Mouse (Mus musculus) kidney, postnatal 0 days (tissue): ENCODE measurements at regions not wholly inside any gene's neighbourhood (a gene's known extent, or its start where the extent isn't known, plus 50 kb on each side); places are given as distances from the start of the nearest gene placed in this dataset.
A peak's percentile ranks its signal among the peaks of the same experiment; 100 is the strongest.
"Not testable (repeated sequence)": the region's sequence is repeated elsewhere in the genome, so short reads cannot be mapped to it uniquely, and the experiment has no call there.

Experiments
- ATAC-seq: fragments of 200-750 bp; cut with Nextera tagmentation; replicated peaks from 2 replicates; pipeline ENCODE4 v1.8.0; 2017; ENCODE audit warnings: low read depth, moderate number of reproducible peaks, moderate TSS enrichment, moderate library complexity; ENCODE audit not compliant: low FRiP score
- DNase-seq: peaks from one replicate; pipeline ENCODE4 v3.0.0-alpha.2; 2016; ENCODE audit warnings: low spot score
- H3K27ac ChIP-seq: fragments of 300-500 bp; sonication (generic); 2 replicates; pipeline ENCODE4 v1.5.1; 2014; ENCODE audit warnings: mild to moderate bottlenecking
- H3K27me3 ChIP-seq: fragments of 300-500 bp; sonication (generic); 2 replicates; pipeline ENCODE4 v1.6.1; 2014; ENCODE audit warnings: low read length, mixed read lengths; ENCODE audit not compliant: insufficient read depth
- H3K36me3 ChIP-seq: fragments of 300-500 bp; sonication (generic); 2 replicates; pipeline ENCODE4 v1.6.1; 2014; ENCODE audit warnings: low read length, mixed read lengths; ENCODE audit not compliant: insufficient read depth
- H3K4me1 ChIP-seq: fragments of 300-500 bp; sonication (generic); replicated peaks from 2 replicates; pipeline ENCODE4 v1.6.1; 2014; ENCODE audit warnings: antibody characterized with exemption, low read length, mixed read lengths; ENCODE audit not compliant: insufficient read depth
- H3K4me2 ChIP-seq: fragments of 300-500 bp; sonication (generic); 2 replicates; pipeline ENCODE4 v1.6.1; 2014; ENCODE audit warnings: mild to moderate bottlenecking, low read length, moderate library complexity, mixed read lengths
- H3K4me3 ChIP-seq: fragments of 300-500 bp; sonication (generic); replicated peaks from 2 replicates; pipeline ENCODE4 v1.5.1; 2014; ENCODE audit warnings: low read depth, low read length
- H3K9ac ChIP-seq: fragments of 300-500 bp; sonication (generic); 2 replicates; pipeline ENCODE4 v1.6.1; 2014; ENCODE audit warnings: low read depth, low read length
- H3K9me3 ChIP-seq: fragments of 300-500 bp; sonication (generic); replicated peaks from 2 replicates; pipeline ENCODE4 v1.6.1; 2016; ENCODE audit warnings: low read length, inconsistent platforms, mixed read lengths
- CTCF ChIP-seq: IDR thresholded peaks from 2 replicates; pipeline ENCODE4 v1.5.1; 2016; ENCODE audit warnings: antibody characterized with exemption, low read depth, mild to moderate bottlenecking, moderate library complexity
- WGBS: fragments of 180-500 bp; shearing (Covaris S2); extraction: QIAGEN DNeasy Blood & Tissue Kit; methylation state at CpG from one replicate; pipeline ENCODE4 v1.1.7; 2014; 5-methylcytosine and 5-hydroxymethylcytosine counted together

GRCm38 (mm10) chr5:18472114-18472513, 112.0 kb upstream of the Gnai1 start:
- DNase-seq = peak; percentile 79
- H3K4me2 ChIP-seq = no peak overlapping the region
- H3K9ac ChIP-seq = no peak overlapping the region

DNA sequence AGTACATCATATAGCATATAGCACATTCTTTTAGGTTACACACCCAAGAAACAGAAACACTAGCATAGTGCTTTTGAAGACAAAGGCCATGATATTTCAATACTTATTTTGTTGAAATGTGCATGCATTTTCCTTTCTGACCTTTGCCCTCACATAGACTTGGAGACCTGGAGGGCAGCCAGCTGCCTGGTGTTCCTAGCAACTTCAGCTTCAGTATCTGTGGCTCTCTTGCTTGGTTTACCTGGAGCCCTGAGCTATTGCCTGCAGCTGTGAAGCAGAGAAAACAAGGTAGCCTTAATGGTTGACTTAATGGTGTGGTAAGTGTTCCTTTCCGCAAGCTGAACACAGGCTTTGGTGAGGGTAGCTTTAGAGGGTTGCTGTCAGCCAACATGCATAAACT, 97.6 kb upstream of the Gnai1 start:
- no peak for TF ChIP-seq CTCF
- Histone ChIP-seq H3K4me1 (no peaks in the 10 kb centered on the region), H3K9ac (no peak overlapping the region), H3K4me2 (no peak overlapping the region), H3K27me3 (no peaks in the 10 kb centered on the region), H3K4me3 (no peak overlapping the region), H3K9me3 (no peaks in the 10 kb centered on the region), H3K27ac (no peak overlapping the region), H3K36me3 (no peaks in the 10 kb centered on the region)
- ATAC-seq (no peak; the same call in 1 of the 2 replicates), DNase-seq (peak; percentile 12)
- WGBS = 51% methylated on average over 1 of the region's 1 CpGs

More at GRCm38 (mm10) chr5:18472114-18472513, 112.0 kb upstream of the Gnai1 start:
- H3K4me3 ChIP-seq = no peak overlapping the region
- H3K36me3 ChIP-seq = no peaks in the 10 kb centered on the region
- no peak for ATAC-seq
- no peaks in the 10 kb centered on the region for H3K4me1 ChIP-seq
- TF ChIP-seq CTCF = peak; percentile 59
- H3K27me3 ChIP-seq = no peaks in the 10 kb centered on the region
- no peaks in the 10 kb centered on the region for H3K9me3 ChIP-seq
- no peak overlapping the region for H3K27ac ChIP-seq

GRCm38 (mm10) chr5:18456196-18456595, 96.0 kb upstream of the Gnai1 start:
- Histone ChIP-seq H3K4me2 (no peak overlapping the region), H3K4me1 (no peaks in the 10 kb centered on the region), H3K9me3 (no peaks in the 10 kb centered on the region), H3K4me3 (no peak overlapping the region), H3K9ac (no peak overlapping the region), H3K36me3 (no peaks in the 10 kb centered on the region), H3K27me3 (no peaks in the 10 kb centered on the region), H3K27ac (no peak overlapping the region)
- 82% methylated on average over 1 of the region's 1 CpGs for WGBS
- DNase-seq (no peak), ATAC-seq (no peak)
- TF ChIP-seq CTCF = no peak

DNA sequence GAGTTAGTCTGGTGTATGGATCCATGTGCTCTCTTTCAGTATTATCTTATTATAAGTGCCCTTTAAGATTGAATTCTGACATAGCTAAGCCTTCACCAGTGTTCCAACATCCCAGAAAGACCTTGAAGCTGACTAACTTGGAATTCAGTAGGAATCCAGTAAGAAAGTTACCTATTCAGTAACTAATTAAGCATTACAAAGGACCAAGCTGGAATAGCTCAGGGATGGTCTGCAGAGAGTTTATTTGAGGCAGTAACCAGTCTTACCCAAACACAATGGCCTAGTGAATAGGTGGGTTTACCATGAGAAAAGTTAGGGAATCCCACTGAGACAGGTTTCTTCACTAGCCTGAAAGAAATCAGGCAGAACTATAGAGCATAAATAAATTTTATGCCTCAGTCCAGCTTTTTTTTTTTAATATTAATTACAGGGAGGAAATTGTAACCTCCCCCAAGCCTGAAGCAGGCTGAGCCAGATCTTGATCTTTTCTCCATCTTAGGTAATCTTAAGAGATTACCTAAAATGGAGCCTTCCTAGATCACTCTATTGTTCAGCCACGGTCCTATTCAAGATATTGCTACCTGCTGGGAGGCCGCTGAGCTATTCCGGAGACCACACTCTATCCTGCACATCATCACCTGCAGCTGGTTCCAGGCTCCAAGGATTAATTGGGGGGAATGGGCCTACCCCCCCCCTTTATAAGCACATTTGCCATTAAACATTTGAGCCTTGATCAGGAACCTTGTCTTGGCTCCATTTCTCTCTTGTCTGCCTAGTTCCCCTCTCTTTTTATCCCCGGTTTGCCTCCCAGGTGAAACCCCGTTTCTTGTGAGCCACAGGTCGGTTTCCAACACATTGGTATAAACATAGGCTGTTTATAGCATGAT, 93.0 kb upstream of the Gnai1 start:
- H3K27ac ChIP-seq, H3K36me3 ChIP-seq, DNase-seq, H3K4me1 ChIP-seq, H3K4me2 ChIP-seq, H3K9me3 ChIP-seq, H3K27me3 ChIP-seq, ATAC-seq, H3K9ac ChIP-seq, H3K4me3 ChIP-seq: not testable (repeated sequence)
- 79% methylated on average over 6 of the region's 6 CpGs for WGBS

DNA sequence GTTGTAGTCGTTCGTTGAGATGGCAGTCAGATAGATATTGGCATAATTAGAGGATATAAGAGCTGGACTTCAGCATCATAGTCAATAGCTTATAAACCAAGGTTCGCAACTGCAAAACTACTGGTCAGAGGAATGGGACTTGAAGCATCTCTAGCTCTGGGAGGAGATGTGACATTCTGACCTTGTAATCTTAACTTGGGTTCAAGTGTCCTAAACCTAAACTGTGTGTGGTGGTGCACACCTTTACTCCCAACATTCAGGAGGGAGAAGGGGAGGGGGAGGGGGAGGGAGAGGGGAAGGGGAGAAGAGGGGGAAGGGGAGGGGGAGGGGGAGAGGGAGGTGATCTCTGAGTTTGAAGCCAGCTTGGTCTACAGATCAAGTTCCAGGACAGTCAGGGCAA, 89.1 kb upstream of the Gnai1 start:
- Histone ChIP-seq H3K9ac (no peak overlapping the region), H3K4me3 (no peak overlapping the region), H3K4me1 (no peaks in the 10 kb centered on the region), H3K36me3 (no peaks in the 10 kb centered on the region), H3K27ac (no peak overlapping the region), H3K9me3 (no peaks in the 10 kb centered on the region), H3K4me2 (no peak overlapping the region), H3K27me3 (no peaks in the 10 kb centered on the region)
- WGBS = 95% methylated on average over 3 of the region's 3 CpGs
- ATAC-seq = no peak
- no peak for TF ChIP-seq CTCF
- no peak for DNase-seq

DNA sequence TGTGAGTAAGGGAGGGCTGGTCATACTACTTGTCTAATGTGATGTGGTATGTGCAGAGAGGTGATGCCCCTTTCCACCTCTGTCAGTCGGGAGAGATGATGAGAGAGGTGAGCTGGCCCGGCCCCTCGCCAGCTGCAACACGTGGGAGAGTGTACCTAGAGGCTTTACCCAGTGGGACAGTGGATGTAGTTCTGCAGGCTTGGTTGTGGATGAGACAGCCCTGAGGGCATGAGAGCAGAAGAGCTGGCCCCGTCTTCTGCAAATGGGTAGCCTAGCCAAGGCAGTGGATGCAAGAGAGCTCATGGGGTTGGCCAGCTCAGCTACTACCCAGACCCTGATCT, 88.1 kb upstream of the Gnai1 start:
- Histone ChIP-seq H3K27me3 (no peaks in the 10 kb centered on the region), H3K9me3 (no peaks in the 10 kb centered on the region), H3K9ac (no peak overlapping the region), H3K27ac (no peak overlapping the region), H3K4me1 (no peaks in the 10 kb centered on the region), H3K4me3 (no peak overlapping the region), H3K4me2 (no peak overlapping the region), H3K36me3 (no peaks in the 10 kb centered on the region)
- no peak for TF ChIP-seq CTCF
- DNase-seq = no peak
- WGBS = 84% methylated on average over 5 of the region's 5 CpGs
- no peak for ATAC-seq
